Mouse (Mus musculus): ENCODE measurements around the gene Plvap. TPM values are rescaled to one million over a fixed set of nuclear protein-coding genes. Genes with fewer than 3 reads are reported as not detected.

Gene Plvap
- polyA plus RNA-seq, 1 experiment from 2014 or later: 35.3 TPM

GRCm38 (mm10) chr8:71550754-71551153 is 39.2 kb upstream of the Plvap start:
- 75% methylated on average over 7 of the region's 7 CpGs for WGBS
- Histone ChIP-seq H3K27ac (ENCODE audit: low read depth, low read length) (no peak overlapping the region), H3K4me1 (replicated peaks; ENCODE audit: control insufficient read depth, insufficient read depth, low read length) (no peaks in the 10 kb centered on the region), H3K4me2 (replicated peaks; ENCODE audit: low read depth, low read length) (no peak overlapping the region), H3K9ac (ENCODE audit: low read depth, low read length) (no peak overlapping the region), H3K36me3 (ENCODE audit: control insufficient read depth, insufficient read depth, low read length) (0 out of 2 replicates have a peak, but pooled peaks cover 6% of the 10 kb centered on the region), H3K4me3 (ENCODE audit: low read depth, low read length) (no peak overlapping the region), H3K9me3 (ENCODE audit: control insufficient read depth, low read length) (no peaks in the 10 kb centered on the region), H3K27me3 (ENCODE audit: control insufficient read depth, insufficient read depth, low read length) (peaks cover 6% of the 10 kb centered on the region)
- ATAC-seq (ENCODE audit: low FRiP score) (no peak), DNase-seq (ENCODE audit: low spot score) (no peak)

- no peak overlapping the region for H3K9ac ChIP-seq (ENCODE audit: low read depth, low read length)
- H3K27me3 ChIP-seq (ENCODE audit: control insufficient read depth, insufficient read depth, low read length): no peaks in the 10 kb centered on the region
- no peak overlapping the region for H3K4me2 ChIP-seq (replicated peaks; ENCODE audit: low read depth, low read length)
- no peaks in the 10 kb centered on the region for H3K9me3 ChIP-seq (ENCODE audit: control insufficient read depth, low read length)
- H3K4me3 ChIP-seq (ENCODE audit: low read depth, low read length): no peak overlapping the region
- WGBS: 87% methylated on average over 7 of the region's 7 CpGs
- H3K27ac ChIP-seq (ENCODE audit: low read depth, low read length): no peak overlapping the region
- 0 out of 2 replicates have a peak, but pooled peaks cover 2% of the 10 kb centered on the region for H3K4me1 ChIP-seq (replicated peaks; ENCODE audit: control insufficient read depth, insufficient read depth, low read length)
- H3K36me3 ChIP-seq (ENCODE audit: control insufficient read depth, insufficient read depth, low read length): 0 out of 2 replicates have a peak, but pooled peaks cover 6% of the 10 kb centered on the region
- no peak for ATAC-seq (ENCODE audit: low FRiP score)
- no peak for DNase-seq (ENCODE audit: low spot score)
Observed at GRCm38 (mm10) chr8:71547590-71547989, 36.0 kb upstream of the Plvap start.

GRCm38 (mm10) chr8:71545053-71545452 is 33.5 kb upstream of the Plvap start:
- Histone ChIP-seq H3K9ac (ENCODE audit: low read depth, low read length) (no peak overlapping the region), H3K36me3 (ENCODE audit: control insufficient read depth, insufficient read depth, low read length) (0 out of 2 replicates have a peak, but pooled peaks cover 6% of the 10 kb centered on the region), H3K4me2 (replicated peaks; ENCODE audit: low read depth, low read length) (no peak overlapping the region), H3K27ac (ENCODE audit: low read depth, low read length) (no peak overlapping the region), H3K9me3 (ENCODE audit: control insufficient read depth, low read length) (no peaks in the 10 kb centered on the region), H3K4me3 (ENCODE audit: low read depth, low read length) (no peak overlapping the region), H3K27me3 (ENCODE audit: control insufficient read depth, insufficient read depth, low read length) (no peaks in the 10 kb centered on the region), H3K4me1 (replicated peaks; ENCODE audit: control insufficient read depth, insufficient read depth, low read length) (0 out of 2 replicates have a peak, but pooled peaks cover 2% of the 10 kb centered on the region)
- 90% methylated on average over 11 of the region's 11 CpGs for WGBS
- DNase-seq (ENCODE audit: low spot score) (no peak), ATAC-seq (ENCODE audit: low FRiP score) (no peak)

GRCm38 (mm10) chr8:71543755-71544154 is 32.2 kb upstream of the Plvap start:
- no peaks in the 10 kb centered on the region for H3K9me3 ChIP-seq (ENCODE audit: control insufficient read depth, low read length)
- no peak for ATAC-seq (ENCODE audit: low FRiP score)
- no peak overlapping the region; the same call in 1 of the 2 replicates for H3K9ac ChIP-seq (ENCODE audit: low read depth, low read length)
- H3K36me3 ChIP-seq (ENCODE audit: control insufficient read depth, insufficient read depth, low read length): 0 out of 2 replicates have a peak, but pooled peaks cover 6% of the 10 kb centered on the region
- no peaks in the 10 kb centered on the region for H3K27me3 ChIP-seq (ENCODE audit: control insufficient read depth, insufficient read depth, low read length)
- 94% methylated on average over 9 of the region's 9 CpGs for WGBS
- 0 out of 2 replicates have a peak, but pooled peaks cover 2% of the 10 kb centered on the region for H3K4me1 ChIP-seq (replicated peaks; ENCODE audit: control insufficient read depth, insufficient read depth, low read length)
- H3K27ac ChIP-seq (ENCODE audit: low read depth, low read length): no peak overlapping the region
- H3K4me2 ChIP-seq (replicated peaks; ENCODE audit: low read depth, low read length): peak overlapping the region; percentile 88
- DNase-seq (ENCODE audit: low spot score): no peak
- peak overlapping the region; percentile 71; the same call in 1 of the 2 replicates for H3K4me3 ChIP-seq (ENCODE audit: low read depth, low read length)

DNA sequence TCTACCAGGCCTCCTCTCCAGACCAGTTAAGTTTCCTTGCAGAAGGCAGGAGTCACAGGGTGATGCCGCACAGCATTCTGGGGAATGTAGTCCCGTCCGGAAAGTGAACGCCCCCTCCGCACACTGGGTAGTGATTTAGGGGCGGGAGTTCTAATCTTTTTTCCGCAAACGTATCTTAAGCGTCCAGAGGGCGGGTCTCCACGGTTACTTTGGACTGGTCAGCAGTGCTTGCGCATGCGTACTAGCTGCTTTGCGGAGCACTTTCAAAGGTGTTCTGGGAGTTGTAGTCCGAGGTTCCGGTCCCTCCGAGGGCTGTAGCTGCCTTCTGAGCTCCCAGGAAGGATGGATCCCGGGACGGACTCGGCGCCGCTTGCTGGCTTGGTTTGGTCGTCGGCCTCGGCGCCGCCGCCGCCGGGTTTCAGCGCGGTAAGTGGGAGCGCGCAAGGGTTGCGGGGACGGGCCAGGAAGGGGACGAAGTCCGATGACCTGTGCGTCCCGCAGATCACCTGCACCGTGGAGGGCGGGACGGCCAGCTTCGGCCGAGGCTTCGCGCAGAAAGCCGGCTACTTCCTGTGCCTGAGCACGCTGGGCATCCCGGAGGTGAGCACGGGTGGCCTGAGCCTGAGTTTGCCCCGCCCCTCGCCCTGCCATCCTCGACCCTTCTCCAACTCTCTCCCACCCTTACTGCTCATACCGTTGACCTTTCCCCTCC is 31.2 kb upstream of the Plvap start, which contains the start of gene Mvb12a:
TSS of gene Mvb12a (plus strand) at position 291 of the 712 bp plus-strand sequence.
- Histone ChIP-seq H3K27ac (ENCODE audit: low read depth, low read length) (peak within 1 kb of the TSS; percentile 48), H3K4me2 (replicated peaks; ENCODE audit: low read depth, low read length) (peak within 1 kb of the TSS; percentile 88), H3K4me1 (replicated peaks; ENCODE audit: control insufficient read depth, insufficient read depth, low read length) (0 out of 2 replicates have a peak, but pooled peaks cover 2% of the 10 kb centered on the region), H3K9ac (ENCODE audit: low read depth, low read length) (peak within 1 kb of the TSS; percentile 64), H3K4me3 (ENCODE audit: low read depth, low read length) (peak within 1 kb of the TSS; percentile 71), H3K27me3 (ENCODE audit: control insufficient read depth, insufficient read depth, low read length) (no peaks in the 10 kb centered on the region), H3K36me3 (ENCODE audit: control insufficient read depth, insufficient read depth, low read length) (0 out of 2 replicates have a peak, but pooled peaks cover 6% of the 10 kb centered on the region), H3K9me3 (ENCODE audit: control insufficient read depth, low read length) (no peaks in the 10 kb centered on the region)
- WGBS: under 1% methylated on average over 55 of the region's 55 CpGs
- ATAC-seq (ENCODE audit: low FRiP score) (peak; percentile 98), DNase-seq (ENCODE audit: low spot score) (peak; percentile 98)

DNA sequence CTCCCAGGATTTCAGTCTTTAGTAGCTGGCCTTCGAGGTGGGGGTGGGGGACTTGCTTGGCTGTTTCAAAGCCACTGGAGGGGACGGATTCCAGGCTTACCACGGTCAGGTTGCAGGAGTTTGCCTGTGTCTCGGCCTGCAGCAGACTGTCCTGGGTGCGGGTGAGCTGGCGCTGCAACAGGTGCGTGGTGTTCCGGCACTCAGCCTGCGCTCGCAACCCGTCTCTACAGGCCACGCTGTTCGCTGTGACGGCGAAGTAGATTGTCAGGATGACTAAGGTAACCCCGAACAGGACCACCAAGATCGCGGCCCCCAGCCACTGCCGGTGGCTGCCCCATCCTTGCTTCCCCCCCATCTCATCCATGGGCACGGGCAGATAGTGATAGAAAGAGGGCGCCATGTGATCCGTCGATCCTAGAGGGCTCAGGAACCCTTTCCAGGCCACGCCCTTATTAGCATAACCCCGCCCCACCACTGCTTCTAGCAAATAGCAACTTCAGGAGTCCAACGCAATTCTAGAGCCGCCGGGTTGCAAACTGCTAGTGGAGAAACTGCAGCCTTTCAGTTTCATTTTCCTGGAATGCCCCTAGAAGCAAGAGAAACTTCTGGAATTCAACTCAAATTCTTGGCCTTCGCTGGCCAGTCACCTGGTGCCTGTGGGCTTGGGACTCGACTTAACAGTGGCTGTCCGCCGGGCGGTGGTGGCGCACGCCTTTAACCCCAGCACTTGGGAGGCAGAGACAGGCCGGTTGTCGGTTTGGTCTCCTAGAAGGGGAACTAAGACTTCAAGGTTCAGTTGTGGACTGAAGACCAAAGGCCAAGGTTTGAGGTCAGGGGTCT is 25.7 kb upstream of the Plvap start, which contains the start of gene Bst2:
TSS of gene Bst2 (minus strand) at position 429 of the 840 bp plus-strand sequence.
- Histone ChIP-seq H3K9ac (ENCODE audit: low read depth, low read length) (no peak within 1 kb of the TSS), H3K4me3 (ENCODE audit: low read depth, low read length) (peak within 1 kb of the TSS; percentile 22), H3K4me1 (replicated peaks; ENCODE audit: control insufficient read depth, insufficient read depth, low read length) (no peaks in the 10 kb centered on the region; the same call in 1 of the 2 replicates), H3K27ac (ENCODE audit: low read depth, low read length) (no peak within 1 kb of the TSS), H3K4me2 (replicated peaks; ENCODE audit: low read depth, low read length) (peak within 1 kb of the TSS; percentile 30), H3K27me3 (ENCODE audit: control insufficient read depth, insufficient read depth, low read length) (peaks cover 4% of the 10 kb centered on the region; the same call in 1 of the 2 replicates), H3K9me3 (ENCODE audit: control insufficient read depth, low read length) (no peaks in the 10 kb centered on the region), H3K36me3 (ENCODE audit: control insufficient read depth, insufficient read depth, low read length) (no peaks in the 10 kb centered on the region)
- DNase-seq (ENCODE audit: low spot score) (peak; percentile 80), ATAC-seq (ENCODE audit: low FRiP score) (peak; percentile 58)
- WGBS: 3% methylated on average over 37 of the region's 37 CpGs

DNA sequence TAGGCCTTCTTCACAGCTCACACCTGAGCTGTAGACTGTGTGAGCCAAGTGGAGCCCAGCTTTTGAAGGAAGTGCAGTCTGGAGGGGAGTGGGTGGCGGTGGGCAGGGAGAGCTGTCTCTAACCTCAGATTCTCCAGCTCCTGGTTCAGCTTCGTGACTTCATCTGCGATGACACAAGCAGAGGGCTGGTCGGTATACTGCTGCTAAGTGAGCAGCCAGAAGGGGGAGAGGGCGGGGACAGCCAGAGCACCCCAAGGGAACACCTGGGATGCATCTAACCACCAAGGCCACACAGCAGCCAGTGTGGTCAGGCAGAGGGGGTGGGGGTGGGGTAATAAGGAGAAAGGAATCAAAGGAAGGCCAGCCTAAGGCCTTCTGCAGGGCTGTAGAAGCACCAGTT is 24.1 kb upstream of the Plvap start:
- Histone ChIP-seq H3K9me3 (ENCODE audit: control insufficient read depth, low read length) (no peaks in the 10 kb centered on the region), H3K9ac (ENCODE audit: low read depth, low read length) (no peak overlapping the region), H3K4me3 (ENCODE audit: low read depth, low read length) (no peak overlapping the region), H3K27me3 (ENCODE audit: control insufficient read depth, insufficient read depth, low read length) (peaks cover 4% of the 10 kb centered on the region; the same call in 1 of the 2 replicates), H3K27ac (ENCODE audit: low read depth, low read length) (no peak overlapping the region), H3K4me1 (replicated peaks; ENCODE audit: control insufficient read depth, insufficient read depth, low read length) (no peaks in the 10 kb centered on the region; the same call in 1 of the 2 replicates), H3K36me3 (ENCODE audit: control insufficient read depth, insufficient read depth, low read length) (no peaks in the 10 kb centered on the region), H3K4me2 (replicated peaks; ENCODE audit: low read depth, low read length) (no peak overlapping the region)
- ATAC-seq (ENCODE audit: low FRiP score) (no peak), DNase-seq (ENCODE audit: low spot score) (no peak)
- 63% methylated on average over 5 of the region's 5 CpGs for WGBS

- Histone ChIP-seq H3K36me3 (ENCODE audit: control insufficient read depth, insufficient read depth, low read length) (no peaks in the 10 kb centered on the region), H3K27me3 (ENCODE audit: control insufficient read depth, insufficient read depth, low read length) (peaks cover 4% of the 10 kb centered on the region; the same call in 1 of the 2 replicates), H3K4me1 (replicated peaks; ENCODE audit: control insufficient read depth, insufficient read depth, low read length) (no peaks in the 10 kb centered on the region; the same call in 1 of the 2 replicates), H3K4me2 (replicated peaks; ENCODE audit: low read depth, low read length) (no peak overlapping the region), H3K9me3 (ENCODE audit: control insufficient read depth, low read length) (no peaks in the 10 kb centered on the region), H3K27ac (ENCODE audit: low read depth, low read length) (no peak overlapping the region), H3K9ac (ENCODE audit: low read depth, low read length) (no peak overlapping the region), H3K4me3 (ENCODE audit: low read depth, low read length) (no peak overlapping the region)
- DNase-seq (ENCODE audit: low spot score): no peak
- 38% methylated on average over 3 of the region's 3 CpGs for WGBS
- ATAC-seq (ENCODE audit: low FRiP score): no peak
Observed at GRCm38 (mm10) chr8:71534263-71534810, 22.8 kb upstream of the Plvap start.
